Mouse (Mus musculus): ENCODE results near the gene Gprin1. TPM values are rescaled to one million over a fixed set of nuclear protein-coding genes. Genes with fewer than 3 reads are reported as not detected.

Gene Gprin1
- total and polyA plus RNA-seq, 2 experiments from 2014 or later = 23.0 to 170 TPM

DNA sequence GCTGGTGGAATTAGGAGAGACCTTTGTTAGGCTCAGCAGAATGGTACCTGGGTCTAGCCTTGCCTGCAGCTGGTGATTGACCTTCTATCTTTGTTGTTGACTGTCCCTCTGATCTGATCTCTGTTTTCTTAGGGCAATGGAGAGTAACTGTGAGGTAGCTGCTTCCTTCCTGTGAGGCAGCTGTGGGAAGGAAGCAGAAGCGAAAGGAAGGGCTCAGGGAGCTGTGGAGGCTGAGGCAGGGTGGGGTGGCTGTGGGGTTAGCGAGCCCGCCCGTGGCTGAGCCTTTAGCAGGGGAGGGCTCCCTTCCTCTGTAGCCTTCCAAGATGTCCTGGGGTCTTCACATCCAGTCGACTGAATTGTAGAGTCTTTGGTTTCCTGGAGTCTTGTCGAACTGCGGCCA, 47.2 kb downstream of the Gprin1 start:
- no peak overlapping the region for H3K27ac ChIP-seq (ENCODE audit: low read depth, low read length)
- no peaks in the 10 kb centered on the region for H3K27me3 ChIP-seq (ENCODE audit: insufficient read depth, low read length)
- no peak for TF ChIP-seq CTCF (IDR thresholded peaks at IDR 0.05)
- DNase-seq (ENCODE audit: low spot score) (no peak), ATAC-seq (ENCODE audit: low FRiP score) (no peak)
- H3K9ac ChIP-seq (replicated peaks; ENCODE audit: low read length, poor library complexity, severe bottlenecking) = no peak overlapping the region
- no peaks in the 10 kb centered on the region for H3K4me1 ChIP-seq (ENCODE audit: insufficient read depth, low read length)
- H3K4me2 ChIP-seq (ENCODE audit: low read depth, low read length, poor library complexity, severe bottlenecking) = no peak overlapping the region
- no peak overlapping the region for H3K4me3 ChIP-seq (ENCODE audit: low read depth, low read length)
- H3K36me3 ChIP-seq (ENCODE audit: insufficient read depth, low read length) = no peaks in the 10 kb centered on the region
- WGBS = 60% methylated on average over 7 of the region's 7 CpGs
- no peaks in the 10 kb centered on the region for H3K9me3 ChIP-seq (ENCODE audit: low read length)

DNA sequence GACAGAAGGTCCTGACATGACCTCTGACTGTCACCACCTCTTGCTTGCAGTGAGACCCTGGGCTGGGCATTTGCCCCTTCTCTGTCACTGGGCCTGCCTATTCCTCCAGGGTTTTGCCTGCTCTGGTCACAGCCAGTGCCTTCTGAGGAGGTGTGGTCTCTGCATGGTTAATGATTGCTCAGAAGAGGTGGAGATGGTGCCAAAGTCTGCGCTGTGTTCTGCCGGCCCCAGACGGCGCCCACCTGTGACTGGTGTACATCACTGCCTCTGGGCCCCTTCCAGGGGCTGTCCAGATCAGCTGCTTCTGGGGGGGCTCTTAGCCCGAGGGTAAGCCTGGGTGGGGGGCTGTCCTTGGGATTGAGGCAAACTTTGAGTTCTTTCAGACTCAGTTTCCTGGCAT, 48.4 kb downstream of the Gprin1 start, which contains the start of gene Cdhr2:
Gene Cdhr2 (plus strand): TSS at position 219 of the 400 bp plus-strand sequence.
- Histone ChIP-seq H3K4me1 (ENCODE audit: insufficient read depth, low read length) (no peaks in the 10 kb centered on the region), H3K27me3 (ENCODE audit: insufficient read depth, low read length) (no peaks in the 10 kb centered on the region), H3K4me3 (ENCODE audit: low read depth, low read length) (no peak within 1 kb of the TSS), H3K4me2 (ENCODE audit: low read depth, low read length, poor library complexity, severe bottlenecking) (no peak within 1 kb of the TSS), H3K27ac (ENCODE audit: low read depth, low read length) (no peak within 1 kb of the TSS), H3K36me3 (ENCODE audit: insufficient read depth, low read length) (no peaks in the 10 kb centered on the region), H3K9me3 (ENCODE audit: low read length) (no peaks in the 10 kb centered on the region), H3K9ac (replicated peaks; ENCODE audit: low read length, poor library complexity, severe bottlenecking) (no peak within 1 kb of the TSS)
- DNase-seq (ENCODE audit: low spot score) (no peak), ATAC-seq (ENCODE audit: low FRiP score) (no peak)
- no peak for TF ChIP-seq CTCF (IDR thresholded peaks at IDR 0.05)
- WGBS = 74% methylated on average over 5 of the region's 5 CpGs

GRCm38 (mm10) chr13:54695479-54696230, 54.0 kb downstream of the Gprin1 start:
- Histone ChIP-seq H3K27ac (ENCODE audit: low read depth, low read length) (no peak overlapping the region), H3K9me3 (ENCODE audit: low read length) (no peaks in the 10 kb centered on the region), H3K4me3 (ENCODE audit: low read depth, low read length) (no peak overlapping the region), H3K4me1 (ENCODE audit: insufficient read depth, low read length) (peaks cover 12% of the 10 kb centered on the region), H3K9ac (replicated peaks; ENCODE audit: low read length, poor library complexity, severe bottlenecking) (no peak overlapping the region), H3K27me3 (ENCODE audit: insufficient read depth, low read length) (no peaks in the 10 kb centered on the region), H3K36me3 (ENCODE audit: insufficient read depth, low read length) (no peaks in the 10 kb centered on the region), H3K4me2 (ENCODE audit: low read depth, low read length, poor library complexity, severe bottlenecking) (no peak overlapping the region)
- DNase-seq (ENCODE audit: low spot score) (no peak), ATAC-seq (ENCODE audit: low FRiP score) (no peak)
- no peak for TF ChIP-seq CTCF (IDR thresholded peaks at IDR 0.05)
- WGBS = 90% methylated on average over 11 of the region's 11 CpGs

GRCm38 (mm10) chr13:54694348-54695060, 55.2 kb downstream of the Gprin1 start:
- Histone ChIP-seq H3K27me3 (ENCODE audit: insufficient read depth, low read length) (no peaks in the 10 kb centered on the region), H3K4me2 (ENCODE audit: low read depth, low read length, poor library complexity, severe bottlenecking) (peak overlapping the region; percentile 51), H3K9me3 (ENCODE audit: low read length) (no peaks in the 10 kb centered on the region), H3K4me3 (ENCODE audit: low read depth, low read length) (peak overlapping the region; percentile 99), H3K9ac (replicated peaks; ENCODE audit: low read length, poor library complexity, severe bottlenecking) (peak overlapping the region; percentile 52), H3K4me1 (ENCODE audit: insufficient read depth, low read length) (peaks cover 12% of the 10 kb centered on the region), H3K36me3 (ENCODE audit: insufficient read depth, low read length) (no peaks in the 10 kb centered on the region), H3K27ac (ENCODE audit: low read depth, low read length) (peak overlapping the region; percentile 91)
- no peak for TF ChIP-seq CTCF (IDR thresholded peaks at IDR 0.05)
- WGBS = 16% methylated on average over 26 of the region's 26 CpGs
- peak; percentile 71 for ATAC-seq (ENCODE audit: low FRiP score)
- DNase-seq (ENCODE audit: low spot score) = no peak

- Histone ChIP-seq H3K27ac (ENCODE audit: low read depth, low read length) (peak within 1 kb of the TSS; percentile 91), H3K4me1 (ENCODE audit: insufficient read depth, low read length) (peaks cover 12% of the 10 kb centered on the region), H3K4me3 (ENCODE audit: low read depth, low read length) (peak within 1 kb of the TSS; percentile 99), H3K9me3 (ENCODE audit: low read length) (no peaks in the 10 kb centered on the region), H3K27me3 (ENCODE audit: insufficient read depth, low read length) (no peaks in the 10 kb centered on the region), H3K4me2 (ENCODE audit: low read depth, low read length, poor library complexity, severe bottlenecking) (peak within 1 kb of the TSS; percentile 93), H3K36me3 (ENCODE audit: insufficient read depth, low read length) (no peaks in the 10 kb centered on the region), H3K9ac (replicated peaks; ENCODE audit: low read length, poor library complexity, severe bottlenecking) (peak within 1 kb of the TSS; percentile 98)
- 3% methylated on average over 73 of the region's 92 CpGs for WGBS
- peak; percentile 99 for DNase-seq (ENCODE audit: low spot score)
- TF ChIP-seq CTCF (IDR thresholded peaks at IDR 0.05) = no peak
- ATAC-seq (ENCODE audit: low FRiP score) = peak; percentile 98
Observed at GRCm38 (mm10) chr13:54693558-54694347, 55.9 kb downstream of the Gprin1 start, which contains the start of gene Rnf44. Gene Rnf44, minus strand, starts transcription at chr13:54693907.

Data from midbrain, postnatal 0 days (tissue).